Mouse (Mus musculus): ENCODE results near the gene Pmm1. TPM values are rescaled to one million over a fixed set of nuclear protein-coding genes. Genes with fewer than 3 reads are reported as not detected.

The Pmm1 gene
- polyA plus RNA-seq, 1 experiment, result 104 TPM

DNA sequence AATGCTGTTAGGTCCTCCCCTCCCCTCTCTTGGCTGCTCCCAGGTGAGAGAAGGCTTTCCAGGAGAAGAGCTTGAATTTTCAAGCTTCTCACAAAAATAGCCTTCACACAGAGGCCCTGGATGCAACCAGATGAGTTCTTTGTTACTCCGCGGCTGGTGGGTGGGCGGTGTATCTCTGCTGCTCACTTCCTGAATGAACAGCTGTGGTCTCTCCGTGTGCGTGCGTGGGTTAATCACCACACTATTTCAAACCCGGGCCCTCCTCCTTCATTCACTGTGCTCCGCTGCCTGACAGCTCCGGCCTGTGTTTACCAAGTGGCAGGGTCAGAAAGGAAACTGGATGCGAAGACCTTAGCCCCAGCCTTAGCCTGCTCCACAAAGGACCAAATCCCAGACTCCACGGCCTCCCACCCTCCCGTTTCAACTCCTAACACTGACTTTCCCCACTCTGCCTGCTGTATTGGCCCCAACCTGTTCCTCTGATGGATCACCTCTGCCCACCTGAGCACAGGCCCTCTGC lies 27.7 kb downstream of the Pmm1 start:
- no peak for TF ChIP-seq REST (IDR thresholded peaks at IDR 0.05; ENCODE audit: insufficient read depth, insufficient read length)
- TF ChIP-seq POLR2A (IDR thresholded peaks at IDR 0.05; ENCODE audit: insufficient read length, low read depth), result peak; percentile 22
- TF ChIP-seq SRF (IDR thresholded peaks at IDR 0.05; ENCODE audit: control insufficient read depth, insufficient read length, low read depth), result no peak
- TF ChIP-seq MYOG (IDR thresholded peaks at IDR 0.05; ENCODE audit: control insufficient read depth in 1 of 3, insufficient read depth in 1 of 3, insufficient read length in 2 of 3, low read depth in 2 of 3), result peak; percentile 44 to 88 (median 74)
- peak; percentile 30 for TF ChIP-seq POLR2AphosphoS2 (IDR thresholded peaks at IDR 0.05; ENCODE audit: insufficient read length, low read depth)
- TF ChIP-seq TCF3 (IDR thresholded peaks at IDR 0.05; ENCODE audit: insufficient read length, low read depth), result peak; percentile 49
- TF ChIP-seq MAX (IDR thresholded peaks at IDR 0.05; ENCODE audit: low read depth), result no peak
- TF ChIP-seq MYOD1 (IDR thresholded peaks at IDR 0.05; ENCODE audit: control insufficient read depth in 1 of 3, insufficient read length in 2 of 3, low read depth in 2 of 3), result peak; percentile 16 to 95 (median 77)
- no peak for TF ChIP-seq TCF12 (IDR thresholded peaks at IDR 0.05; ENCODE audit: insufficient read depth, poor library complexity, severe bottlenecking)
- no peak for TF ChIP-seq CEBPB (IDR thresholded peaks at IDR 0.05; ENCODE audit: insufficient read depth, poor library complexity, severe bottlenecking)
- no peak for TF ChIP-seq USF1 (IDR thresholded peaks at IDR 0.05; ENCODE audit: low read depth)
- TF ChIP-seq E2F4 (IDR thresholded peaks at IDR 0.05; ENCODE audit: insufficient read depth), result no peak
- H3K4me2 ChIP-seq (ENCODE audit: low read depth), result peak overlapping the region; percentile 91
- no peaks in the 10 kb centered on the region for H3K36me3 ChIP-seq (ENCODE audit: control insufficient read depth, insufficient read depth)
- no peaks in the 10 kb centered on the region for H3K27me3 ChIP-seq (ENCODE audit: control insufficient read depth, insufficient read depth, insufficient read length)
- H3K4me3 ChIP-seq, result no peak overlapping the region
- no peaks in the 10 kb centered on the region for H3K79me2 ChIP-seq (ENCODE audit: control insufficient read depth, insufficient read depth)
- H3ac ChIP-seq (ENCODE audit: control insufficient read depth, insufficient read length), result no peak overlapping the region

DNA sequence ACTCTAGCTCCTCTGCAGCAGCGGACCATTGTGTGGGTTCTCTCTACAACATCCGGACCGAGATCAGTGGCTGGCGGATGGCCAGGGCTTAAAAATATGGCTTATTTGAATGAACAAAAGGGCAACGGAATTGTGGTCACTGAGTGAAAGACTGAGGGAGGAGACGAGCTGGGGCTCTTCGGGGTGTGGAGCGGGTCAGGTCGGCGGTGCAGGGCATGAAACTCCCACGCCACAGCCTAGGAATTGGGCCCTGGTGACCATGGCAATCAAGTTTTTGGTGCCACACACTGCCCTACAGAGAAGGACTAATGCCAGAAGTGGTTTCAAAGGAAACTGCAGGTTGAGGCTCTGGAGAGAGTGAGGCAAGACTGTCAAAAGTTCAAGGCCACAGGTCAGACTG lies 32.5 kb downstream of the Pmm1 start:
- Histone ChIP-seq H3K4me2 (ENCODE audit: low read depth) (peak overlapping the region; percentile 84), H3K27me3 (ENCODE audit: control insufficient read depth, insufficient read depth, insufficient read length) (no peaks in the 10 kb centered on the region)

DNA sequence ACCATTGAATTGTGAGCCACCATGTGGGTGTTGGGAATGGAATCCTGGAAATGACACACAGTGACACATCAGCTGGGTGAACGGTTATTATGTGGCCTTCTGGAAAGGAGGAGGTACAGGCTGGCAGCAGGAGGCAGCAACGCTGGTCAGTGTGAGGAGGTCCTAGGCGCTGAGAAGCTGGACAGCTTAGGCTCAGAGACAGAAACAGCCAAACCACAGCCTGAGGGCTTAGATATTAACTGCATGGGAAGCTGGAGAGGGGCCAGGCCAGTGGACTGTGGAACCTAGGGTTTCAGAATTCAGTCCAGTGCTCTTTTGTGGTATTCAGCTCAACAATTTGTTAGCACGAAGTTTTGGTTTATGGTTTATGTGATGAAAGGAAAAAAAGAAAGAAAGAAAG lies 33.0 kb downstream of the Pmm1 start:
- H3K79me2 ChIP-seq (ENCODE audit: control insufficient read depth, insufficient read depth), result peaks cover 27% of the 10 kb centered on the region
- no peak for TF ChIP-seq MYOD1 (IDR thresholded peaks at IDR 0.05; ENCODE audit: control insufficient read depth in 1 of 3, insufficient read length in 2 of 3, low read depth in 2 of 3)
- TF ChIP-seq MYOG (IDR thresholded peaks at IDR 0.05; ENCODE audit: control insufficient read depth in 1 of 3, insufficient read depth in 1 of 3, insufficient read length in 2 of 3, low read depth in 2 of 3), result no peak
- TF ChIP-seq POLR2A (IDR thresholded peaks at IDR 0.05; ENCODE audit: insufficient read length, low read depth), result peak; percentile 39
- no peak for TF ChIP-seq REST (IDR thresholded peaks at IDR 0.05; ENCODE audit: insufficient read depth, insufficient read length)
- TF ChIP-seq CEBPB (IDR thresholded peaks at IDR 0.05; ENCODE audit: insufficient read depth, poor library complexity, severe bottlenecking), result no peak
- TF ChIP-seq TCF12 (IDR thresholded peaks at IDR 0.05; ENCODE audit: insufficient read depth, poor library complexity, severe bottlenecking), result no peak
- H3K4me2 ChIP-seq (ENCODE audit: low read depth), result peak overlapping the region; percentile 84
- H3ac ChIP-seq (ENCODE audit: control insufficient read depth, insufficient read length), result no peak overlapping the region
- peak overlapping the region; percentile 2 for H3K4me3 ChIP-seq
- H3K36me3 ChIP-seq (ENCODE audit: control insufficient read depth, insufficient read depth), result no peaks in the 10 kb centered on the region
- no peaks in the 10 kb centered on the region for H3K27me3 ChIP-seq (ENCODE audit: control insufficient read depth, insufficient read depth, insufficient read length)

More for the DNA sequence above, 32.5 kb downstream of the Pmm1 start:
- TF ChIP-seq MAX (IDR thresholded peaks at IDR 0.05; ENCODE audit: low read depth), result no peak
- no peak for TF ChIP-seq USF1 (IDR thresholded peaks at IDR 0.05; ENCODE audit: low read depth)
- no peak for TF ChIP-seq E2F4 (IDR thresholded peaks at IDR 0.05; ENCODE audit: insufficient read depth)
- TF ChIP-seq SRF (IDR thresholded peaks at IDR 0.05; ENCODE audit: control insufficient read depth, insufficient read length, low read depth), result no peak
- no peak for TF ChIP-seq POLR2AphosphoS2 (IDR thresholded peaks at IDR 0.05; ENCODE audit: insufficient read length, low read depth)
- no peak for TF ChIP-seq TCF12 (IDR thresholded peaks at IDR 0.05; ENCODE audit: insufficient read depth, poor library complexity, severe bottlenecking)
- TF ChIP-seq MYOD1 (IDR thresholded peaks at IDR 0.05; ENCODE audit: control insufficient read depth in 1 of 3, insufficient read length in 2 of 3, low read depth in 2 of 3), result no peak
- no peak for TF ChIP-seq POLR2A (IDR thresholded peaks at IDR 0.05; ENCODE audit: insufficient read length, low read depth)
- TF ChIP-seq CEBPB (IDR thresholded peaks at IDR 0.05; ENCODE audit: insufficient read depth, poor library complexity, severe bottlenecking), result no peak
- TF ChIP-seq TCF3 (IDR thresholded peaks at IDR 0.05; ENCODE audit: insufficient read length, low read depth), result no peak
- TF ChIP-seq MYOG (IDR thresholded peaks at IDR 0.05; ENCODE audit: control insufficient read depth in 1 of 3, insufficient read depth in 1 of 3, insufficient read length in 2 of 3, low read depth in 2 of 3), result no peak
- TF ChIP-seq REST (IDR thresholded peaks at IDR 0.05; ENCODE audit: insufficient read depth, insufficient read length), result no peak
- H3K4me3 ChIP-seq, result peak overlapping the region; percentile 2
- H3ac ChIP-seq (ENCODE audit: control insufficient read depth, insufficient read length), result no peak overlapping the region
- H3K36me3 ChIP-seq (ENCODE audit: control insufficient read depth, insufficient read depth), result no peaks in the 10 kb centered on the region
- H3K79me2 ChIP-seq (ENCODE audit: control insufficient read depth, insufficient read depth), result peaks cover 23% of the 10 kb centered on the region

DNA sequence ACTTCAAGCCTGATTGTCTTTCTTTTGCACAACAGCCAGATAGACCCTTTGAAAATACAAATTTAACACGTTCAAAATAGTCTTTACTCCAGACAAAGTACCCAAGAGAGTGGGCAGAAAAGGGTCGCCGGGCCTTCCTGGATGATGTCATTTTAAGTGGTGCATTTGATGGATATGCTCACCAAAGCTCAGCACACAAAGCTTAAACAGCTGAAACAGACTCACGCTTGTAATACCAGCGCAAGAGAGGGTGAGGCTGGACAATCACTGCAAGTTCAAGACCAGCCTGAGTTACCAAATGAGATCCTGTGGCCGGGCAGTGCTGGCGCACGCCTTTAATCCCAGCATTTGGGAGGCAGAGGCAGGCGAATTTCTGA lies 34.3 kb downstream of the Pmm1 start:
- Histone ChIP-seq H3K4me3 (peak overlapping the region; percentile 52), H3K79me2 (ENCODE audit: control insufficient read depth, insufficient read depth) (peaks cover 27% of the 10 kb centered on the region)
- TF ChIP-seq POLR2A (IDR thresholded peaks at IDR 0.05; ENCODE audit: insufficient read length, low read depth), result no peak
- TF ChIP-seq TCF12 (IDR thresholded peaks at IDR 0.05; ENCODE audit: insufficient read depth, poor library complexity, severe bottlenecking), result no peak
- TF ChIP-seq MAX (IDR thresholded peaks at IDR 0.05; ENCODE audit: low read depth), result no peak
- TF ChIP-seq E2F4 (IDR thresholded peaks at IDR 0.05; ENCODE audit: insufficient read depth), result no peak
- TF ChIP-seq USF1 (IDR thresholded peaks at IDR 0.05; ENCODE audit: low read depth), result no peak
- TF ChIP-seq REST (IDR thresholded peaks at IDR 0.05; ENCODE audit: insufficient read depth, insufficient read length), result no peak
- no peak for TF ChIP-seq MYOG (IDR thresholded peaks at IDR 0.05; ENCODE audit: control insufficient read depth in 1 of 3, insufficient read depth in 1 of 3, insufficient read length in 2 of 3, low read depth in 2 of 3)
- no peak for TF ChIP-seq MYOD1 (IDR thresholded peaks at IDR 0.05; ENCODE audit: control insufficient read depth in 1 of 3, insufficient read length in 2 of 3, low read depth in 2 of 3)
- TF ChIP-seq CEBPB (IDR thresholded peaks at IDR 0.05; ENCODE audit: insufficient read depth, poor library complexity, severe bottlenecking), result no peak
- TF ChIP-seq SRF (IDR thresholded peaks at IDR 0.05; ENCODE audit: control insufficient read depth, insufficient read length, low read depth), result no peak
- no peak for TF ChIP-seq POLR2AphosphoS2 (IDR thresholded peaks at IDR 0.05; ENCODE audit: insufficient read length, low read depth)
- TF ChIP-seq TCF3 (IDR thresholded peaks at IDR 0.05; ENCODE audit: insufficient read length, low read depth), result no peak

More for the DNA sequence above, 34.3 kb downstream of the Pmm1 start:
- peak overlapping the region; percentile 2 for H3ac ChIP-seq (ENCODE audit: control insufficient read depth, insufficient read length)
- no peaks in the 10 kb centered on the region for H3K27me3 ChIP-seq (ENCODE audit: control insufficient read depth, insufficient read depth, insufficient read length)
- H3K4me2 ChIP-seq (ENCODE audit: low read depth), result peak overlapping the region; percentile 59
- H3K36me3 ChIP-seq (ENCODE audit: control insufficient read depth, insufficient read depth), result no peaks in the 10 kb centered on the region

Measured in myocyte (in vitro differentiated cells).